Mouse (Mus musculus): ENCODE measurements around the gene Creb3l2. TPM values are rescaled to one million over a fixed set of nuclear protein-coding genes. Genes with fewer than 3 reads are reported as not detected.
"Not testable (repeated sequence)": the region's sequence is repeated elsewhere in the genome, so short reads cannot be mapped to it uniquely, and the experiment has no call there.

The Creb3l2 gene
- total RNA-seq (2021), result 10 to 100 TPM; 14.1 to 16.9 TPM
- long read RNA-seq, experiment 1, full-length matches to known transcripts, result 1 of 4 reads
- long read RNA-seq, experiment 1, partial matches to known transcripts, result 0 of 4 reads
- long read RNA-seq, experiment 1, other reads (novel, unspliced or antisense), result 3 of 4 reads
- long read RNA-seq, experiment 2, full-length matches to known transcripts, result 6 of 14 reads
- long read RNA-seq, experiment 2, partial matches to known transcripts, result 0 of 14 reads
- long read RNA-seq, experiment 2, other reads (novel, unspliced or antisense), result 8 of 14 reads

GRCm38 (mm10) chr6:37442041-37442667 is at the start of gene Creb3l2:
Gene Creb3l2 (minus strand): TSS chr6:37442146.
- DNase-seq, result peak; percentile 96
- intact Hi-C loops (cut with DNase I; ENCODE audit: low total_unique reads), result no loop called here

GRCm38 (mm10) chr6:37486502-37486901 is 44.6 kb upstream of the Creb3l2 start:
- no peak for DNase-seq
- intact Hi-C loops (cut with DNase I; ENCODE audit: low total_unique reads), result no loop called here

GRCm38 (mm10) chr6:37484588-37485070 is 42.7 kb upstream of the Creb3l2 start:
- DNase-seq, result no peak

GRCm38 (mm10) chr6:37483262-37483661 is 41.3 kb upstream of the Creb3l2 start:
- no peak for DNase-seq
- intact Hi-C loops (cut with DNase I; ENCODE audit: low total_unique reads), result no loop called here

More at GRCm38 (mm10) chr6:37484588-37485070, 42.7 kb upstream of the Creb3l2 start:
- intact Hi-C loops (cut with DNase I; ENCODE audit: low total_unique reads), result no loop called here

GRCm38 (mm10) chr6:37481147-37481546 is 39.2 kb upstream of the Creb3l2 start:
- intact Hi-C loops (cut with DNase I; ENCODE audit: low total_unique reads), result no loop called here

GRCm38 (mm10) chr6:37480008-37480407 is 38.1 kb upstream of the Creb3l2 start:
- DNase-seq, result no peak
- intact Hi-C loops (cut with DNase I; ENCODE audit: low total_unique reads), result no loop called here

More at GRCm38 (mm10) chr6:37481147-37481546, 39.2 kb upstream of the Creb3l2 start:
- DNase-seq, result no peak

GRCm38 (mm10) chr6:37478481-37478880 is 36.5 kb upstream of the Creb3l2 start:
- intact Hi-C loops (cut with DNase I; ENCODE audit: low total_unique reads), result no loop called here
- DNase-seq, result no peak

GRCm38 (mm10) chr6:37473674-37474342 is 31.9 kb upstream of the Creb3l2 start:
- intact Hi-C loops (cut with DNase I; ENCODE audit: low total_unique reads), result no loop called here
- DNase-seq, result peak; percentile 10

GRCm38 (mm10) chr6:37470216-37470615 is 28.3 kb upstream of the Creb3l2 start:
- no peak for DNase-seq
- intact Hi-C loops (cut with DNase I; ENCODE audit: low total_unique reads), result no loop called here

- intact Hi-C loops (cut with DNase I; ENCODE audit: low total_unique reads), result loop anchor here (10.0 kb wide), 1 partner anchor 599 kb away; no protein-coding TSS in a partner anchor
- DNase-seq, result no peak
These were observed 23.9 kb upstream of the Creb3l2 start for GRCm38 (mm10) chr6:37465847-37466246.

GRCm38 (mm10) chr6:37465356-37465755 is 23.4 kb upstream of the Creb3l2 start:
- DNase-seq, result no peak
- intact Hi-C loops (cut with DNase I; ENCODE audit: low total_unique reads), result loop anchor here (10.0 kb wide), 1 partner anchor 599 kb away; no protein-coding TSS in a partner anchor

GRCm38 (mm10) chr6:37464585-37464984 is 22.6 kb upstream of the Creb3l2 start:
- no peak for DNase-seq
- intact Hi-C loops (cut with DNase I; ENCODE audit: low total_unique reads), result loop anchor here (10.0 kb wide), 1 partner anchor 600 kb away; no protein-coding TSS in a partner anchor

- intact Hi-C loops (cut with DNase I; ENCODE audit: low total_unique reads), result loop anchor here (10.0 kb wide), 1 partner anchor 601 kb away; no protein-coding TSS in a partner anchor
- DNase-seq, result peak; percentile 16
These were observed 21.9 kb upstream of the Creb3l2 start for GRCm38 (mm10) chr6:37463517-37464482.

- DNase-seq, result no peak
- intact Hi-C loops (cut with DNase I; ENCODE audit: low total_unique reads), result loop anchor here (10.0 kb wide), 1 partner anchor 604 kb away; no protein-coding TSS in a partner anchor
These were observed 18.7 kb upstream of the Creb3l2 start for GRCm38 (mm10) chr6:37460681-37461080.

GRCm38 (mm10) chr6:37459656-37460055 is 17.7 kb upstream of the Creb3l2 start:
- DNase-seq, result not testable (repeated sequence)
- intact Hi-C loops (cut with DNase I; ENCODE audit: low total_unique reads), result loop anchor here (10.0 kb wide), 1 partner anchor 605 kb away; no protein-coding TSS in a partner anchor

GRCm38 (mm10) chr6:37457990-37458655 is 16.2 kb upstream of the Creb3l2 start:
- intact Hi-C loops (cut with DNase I; ENCODE audit: low total_unique reads), result no loop called here
- no peak for DNase-seq

- DNase-seq, result no peak
- intact Hi-C loops (cut with DNase I; ENCODE audit: low total_unique reads), result no loop called here
These were observed 13.6 kb upstream of the Creb3l2 start for GRCm38 (mm10) chr6:37455540-37455939.

- intact Hi-C loops (cut with DNase I; ENCODE audit: low total_unique reads), result no loop called here
- DNase-seq, result no peak
These were observed 11.1 kb upstream of the Creb3l2 start for GRCm38 (mm10) chr6:37453047-37453446.

Data from gastrocnemius, postnatal 14 days (tissue).